In the genomic region with DNA sequence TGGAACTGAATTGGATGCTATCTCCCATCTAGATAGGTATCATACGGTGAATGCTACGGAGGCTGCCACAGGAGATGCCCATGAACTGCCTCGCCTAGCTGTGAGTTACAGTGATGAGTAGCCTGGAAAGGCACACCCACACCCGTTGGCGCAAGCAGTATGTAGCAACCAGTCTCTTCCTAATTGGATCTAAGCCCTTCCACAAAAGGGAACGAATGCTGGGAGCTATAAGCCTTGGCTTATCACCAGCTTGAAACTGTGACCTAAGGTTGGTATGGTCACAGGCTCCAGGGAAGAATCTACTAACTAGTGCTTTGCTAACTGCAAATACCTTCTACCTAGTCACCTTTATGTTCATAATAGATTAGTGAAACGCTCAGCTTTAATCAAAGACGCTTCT, we compare ENCODE assay signal across 20 mouse cellular contexts.
DNase-seq lines count a peak whose midpoint lies in the region; ATAC-seq and TF ChIP-seq lines count a peak whose summit lies in the region.
"Had no signal": no experiment of that assay in that cellular context is flagged by ENCODE, and none has a peak within 500 bp of the region (broad histone marks: within the 10 kb centered on the region; RNA-seq: fewer than 3 reads in every experiment).

No protein-coding gene starts in this region.

- no peak overlapping the region for H3K9ac ChIP-seq in heart, adult 2 months (ENCODE audit: low read depth, low read length)
- H3K9ac ChIP-seq: embryonic facial prominence, embryonic 12.5 days; forebrain, embryonic 12.5 days had no signal

- TF ChIP-seq POLR2A in heart, adult 2 months (IDR thresholded peaks at IDR 0.05; ENCODE audit: insufficient read depth, low read depth, low read length), result no peak

- peak; percentile 41 for DNase-seq in adrenal gland, adult 2 months
- no peak for DNase-seq in adrenal gland, postnatal 14 days
- peak; percentile 79 for DNase-seq in heart, adult 11 months
- no peak for DNase-seq in heart, adult 2 months
- peak; percentile 79 for DNase-seq in fat pad, adult 2 months (ENCODE audit: extremely low read depth, low read depth, low spot score)
- no peak for DNase-seq in left cerebral cortex, postnatal 10 days (ENCODE audit: extremely low spot score in 1 of 2, low spot score in 2 of 2)
- DNase-seq in right cerebral cortex, postnatal 10 days (ENCODE audit: low spot score in 2 of 2), result no peak
- DNase-seq: B cell, adult 2 months; cerebellum, adult 11-12 months; cerebellum, adult 2 months; cerebellum, adult 9-10 months; cerebellum, postnatal 10 days; cerebellum, postnatal 25 days had no signal

- no peak for TF ChIP-seq CTCF in heart, adult 2 months (IDR thresholded peaks at IDR 0.05)

- ATAC-seq in granulocyte monocyte progenitor cell, adult 5-6 weeks (replicated peaks; ENCODE audit: poor library complexity, severe bottlenecking), result peak; percentile 40; the same call in 1 of the 2 replicates
- ATAC-seq: forebrain, embryonic 14.5 days; forebrain, embryonic 16.5 days had no signal

- TF ChIP-seq EP300 in heart, adult 2 months (IDR thresholded peaks at IDR 0.05; ENCODE audit: insufficient read depth, low read depth, low read length), result no peak

- H3K27me3 ChIP-seq in heart, adult 2 months (ENCODE audit: control insufficient read depth, insufficient read depth, low read length), result no peaks in the 10 kb centered on the region
- H3K27me3 ChIP-seq: embryonic facial prominence, embryonic 12.5 days; forebrain, embryonic 12.5 days had no signal

- H3K79me2 ChIP-seq in heart, adult 2 months (replicated peaks; ENCODE audit: control insufficient read depth, insufficient read depth, low read length), result no peaks in the 10 kb centered on the region

- no peak overlapping the region for H3K4me3 ChIP-seq in heart, adult 2 months
- H3K4me3 ChIP-seq: embryonic facial prominence, embryonic 10.5 days; embryonic facial prominence, embryonic 12.5 days; forebrain, embryonic 10.5 days; forebrain, embryonic 12.5 days had no signal

- 84% methylated on average over 8 of the region's 8 CpGs for WGBS in heart, adult 2 months

- H3K27ac ChIP-seq in heart, adult 2 months, result no peak overlapping the region
- H3K27ac ChIP-seq: embryonic facial prominence, embryonic 10.5 days; embryonic facial prominence, embryonic 12.5 days; forebrain, embryonic 10.5 days; forebrain, embryonic 12.5 days had no signal

- intact Hi-C loops in heart, adult 2 months (cut with DNase I), result no loop called here
- intact Hi-C loops in left cerebral cortex, postnatal 10 days (cut with DNase I), result no loop called here

- peaks cover 4% of the 10 kb centered on the region for H3K4me1 ChIP-seq in heart, adult 2 months (ENCODE audit: control insufficient read depth, insufficient read depth, low read length)
- H3K4me1 ChIP-seq: embryonic facial prominence, embryonic 10.5 days; embryonic facial prominence, embryonic 12.5 days; forebrain, embryonic 10.5 days; forebrain, embryonic 12.5 days had no signal

- peaks cover 6% of the 10 kb centered on the region; the same call in 1 of the 2 replicates for H3K36me3 ChIP-seq in heart, adult 2 months (ENCODE audit: control insufficient read depth, insufficient read depth, low read length)
- H3K36me3 ChIP-seq: embryonic facial prominence, embryonic 10.5 days; embryonic facial prominence, embryonic 12.5 days; forebrain, embryonic 10.5 days; forebrain, embryonic 12.5 days had no signal

Comparison
In these comparisons a context has a peak if more than half of its experiments do, and no peak if none do; other contexts are left out.
1. DNase-seq: peak in adrenal gland, adult 2 months (single experiment), heart, adult 11 months (single experiment) and fat pad, adult 2 months (single experiment); none in adrenal gland, postnatal 14 days (single experiment), heart, adult 2 months (0 of 2), left cerebral cortex, postnatal 10 days (0 of 2) and right cerebral cortex, postnatal 10 days (0 of 2).